Mouse (Mus musculus): ENCODE measurements at regions not wholly inside any gene's neighbourhood (a gene's known extent, or its start where the extent isn't known, plus 50 kb on each side); places are given as distances from the start of the nearest gene placed in this dataset.

- peaks cover 4% of the 10 kb centered on the region; the same call in 1 of the 2 replicates for H3K27me3 ChIP-seq (ENCODE audit: control insufficient read depth, insufficient read depth, low read length)
Observed at GRCm38 (mm10) chr9:47313433-47313832, 216.5 kb upstream of the Cadm1 start.

GRCm38 (mm10) chr9:47314236-47314635 lies 215.7 kb upstream of the Cadm1 start:
- TF ChIP-seq CTCF (IDR thresholded peaks at IDR 0.05; ENCODE audit: low read depth) = no peak
- no peak for TF ChIP-seq EP300 (IDR thresholded peaks at IDR 0.05; ENCODE audit: low read depth)
- 100% methylated on average over 1 of the region's 1 CpGs for WGBS
- H3K4me2 ChIP-seq (ENCODE audit: low read depth, low read length) = no peak overlapping the region
- peaks cover 4% of the 10 kb centered on the region; the same call in 1 of the 2 replicates for H3K27me3 ChIP-seq (ENCODE audit: control insufficient read depth, insufficient read depth, low read length)
- H3K4me3 ChIP-seq (ENCODE audit: low read depth, low read length) = no peak overlapping the region
- H3K9ac ChIP-seq (replicated peaks; ENCODE audit: low read depth, low read length) = no peak overlapping the region
- H3K4me1 ChIP-seq (ENCODE audit: control insufficient read depth, insufficient read depth) = no peaks in the 10 kb centered on the region
- no peak for DNase-seq (ENCODE audit: low spot score)
- H3K9me3 ChIP-seq (replicated peaks; ENCODE audit: control insufficient read depth, low read length) = no peaks in the 10 kb centered on the region
- ATAC-seq (ENCODE audit: insufficient read depth, low read depth) = no peak
- H3K36me3 ChIP-seq (replicated peaks; ENCODE audit: control insufficient read depth, insufficient read depth, low read length) = no peaks in the 10 kb centered on the region
- no peak overlapping the region for H3K27ac ChIP-seq (ENCODE audit: low read depth)

More at GRCm38 (mm10) chr9:47313433-47313832, 216.5 kb upstream of the Cadm1 start:
- Histone ChIP-seq H3K27ac (ENCODE audit: low read depth) (no peak overlapping the region), H3K4me2 (ENCODE audit: low read depth, low read length) (no peak overlapping the region), H3K4me3 (ENCODE audit: low read depth, low read length) (no peak overlapping the region), H3K9me3 (replicated peaks; ENCODE audit: control insufficient read depth, low read length) (no peaks in the 10 kb centered on the region), H3K9ac (replicated peaks; ENCODE audit: low read depth, low read length) (no peak overlapping the region), H3K4me1 (ENCODE audit: control insufficient read depth, insufficient read depth) (no peaks in the 10 kb centered on the region), H3K36me3 (replicated peaks; ENCODE audit: control insufficient read depth, insufficient read depth, low read length) (no peaks in the 10 kb centered on the region)
- TF ChIP-seq CTCF (IDR thresholded peaks at IDR 0.05; ENCODE audit: low read depth) (no peak), EP300 (IDR thresholded peaks at IDR 0.05; ENCODE audit: low read depth) (no peak)
- 64% methylated on average over 4 of the region's 4 CpGs for WGBS
- DNase-seq (ENCODE audit: low spot score) = no peak
- no peak for ATAC-seq (ENCODE audit: insufficient read depth, low read depth)

DNA sequence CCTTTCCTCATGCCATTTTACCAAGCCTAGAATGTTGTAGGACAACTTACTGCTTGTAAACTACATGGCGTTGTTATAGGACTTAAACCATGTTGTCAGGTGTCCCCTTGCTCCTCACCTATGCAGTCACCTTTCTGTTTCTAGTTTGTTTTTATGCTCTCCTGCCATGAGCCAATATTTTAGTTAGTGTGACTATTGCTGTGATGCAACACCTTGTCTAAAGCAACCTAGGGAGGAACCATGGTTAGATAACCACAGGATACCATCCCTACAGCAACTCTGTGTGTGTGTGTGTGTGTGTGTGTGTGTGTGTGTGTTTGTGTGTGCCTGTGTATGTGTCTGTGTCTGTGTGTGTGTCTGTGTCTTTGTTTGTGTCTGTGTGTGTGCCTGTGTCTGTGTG lies 209.6 kb upstream of the Cadm1 start:
- WGBS = 89% methylated on average over 1 of the region's 1 CpGs
- H3K4me2 ChIP-seq (ENCODE audit: low read depth, low read length) = no peak overlapping the region
- H3K4me3 ChIP-seq (ENCODE audit: low read depth, low read length) = no peak overlapping the region
- H3K9me3 ChIP-seq (replicated peaks; ENCODE audit: control insufficient read depth, low read length) = no peaks in the 10 kb centered on the region
- H3K27ac ChIP-seq (ENCODE audit: low read depth) = no peak overlapping the region
- 0 out of 2 replicates have a peak, but pooled peaks cover 4% of the 10 kb centered on the region for H3K27me3 ChIP-seq (ENCODE audit: control insufficient read depth, insufficient read depth, low read length)
- DNase-seq (ENCODE audit: low spot score) (no peak), ATAC-seq (ENCODE audit: insufficient read depth, low read depth) (no peak)
- no peaks in the 10 kb centered on the region for H3K36me3 ChIP-seq (replicated peaks; ENCODE audit: control insufficient read depth, insufficient read depth, low read length)
- no peak overlapping the region for H3K9ac ChIP-seq (replicated peaks; ENCODE audit: low read depth, low read length)
- H3K4me1 ChIP-seq (ENCODE audit: control insufficient read depth, insufficient read depth) = no peaks in the 10 kb centered on the region
- TF ChIP-seq EP300 (IDR thresholded peaks at IDR 0.05; ENCODE audit: low read depth) = no peak
- TF ChIP-seq CTCF (IDR thresholded peaks at IDR 0.05; ENCODE audit: low read depth) = no peak

DNA sequence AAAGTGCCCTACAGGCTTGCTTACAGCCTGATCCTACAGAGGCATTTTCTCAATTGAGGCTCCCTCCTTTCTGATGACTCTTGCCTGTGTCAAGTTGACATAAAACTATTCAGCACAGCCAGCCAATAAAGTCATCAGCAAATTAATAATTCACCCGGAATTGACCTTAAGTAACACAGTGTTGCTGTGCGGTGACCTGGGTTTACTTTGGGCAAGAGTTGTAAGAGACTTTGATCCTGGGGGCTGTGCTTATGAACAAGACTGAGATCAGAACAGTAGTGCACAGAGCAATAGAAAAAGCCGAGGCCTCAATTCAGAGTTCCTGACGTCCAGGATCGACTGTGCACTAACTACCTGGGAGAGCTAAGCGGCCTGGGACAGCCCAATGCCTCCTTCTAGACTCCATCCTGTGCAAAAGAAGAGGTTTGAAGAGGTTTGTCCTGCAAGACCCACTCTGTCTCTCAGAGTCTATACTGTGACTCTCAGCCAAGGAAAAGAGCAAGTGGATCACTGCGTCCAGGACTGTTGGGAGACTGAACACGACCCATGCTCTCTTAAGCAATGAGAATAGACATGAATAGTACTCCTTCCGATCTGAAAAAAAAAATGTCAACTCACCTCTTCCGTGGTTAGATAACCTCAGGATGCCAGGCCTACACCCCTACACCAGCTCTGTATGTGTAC lies 208.7 kb upstream of the Cadm1 start:
- H3K36me3 ChIP-seq (replicated peaks; ENCODE audit: control insufficient read depth, insufficient read depth, low read length) = no peaks in the 10 kb centered on the region
- ATAC-seq (ENCODE audit: insufficient read depth, low read depth) (no peak), DNase-seq (ENCODE audit: low spot score) (no peak)
- H3K4me2 ChIP-seq (ENCODE audit: low read depth, low read length) = no peak overlapping the region
- no peaks in the 10 kb centered on the region for H3K4me1 ChIP-seq (ENCODE audit: control insufficient read depth, insufficient read depth)
- 89% methylated on average over 10 of the region's 10 CpGs for WGBS
- 0 out of 2 replicates have a peak, but pooled peaks cover 4% of the 10 kb centered on the region for H3K27me3 ChIP-seq (ENCODE audit: control insufficient read depth, insufficient read depth, low read length)
- H3K9ac ChIP-seq (replicated peaks; ENCODE audit: low read depth, low read length) = no peak overlapping the region
- TF ChIP-seq EP300 (IDR thresholded peaks at IDR 0.05; ENCODE audit: low read depth) = no peak
- H3K27ac ChIP-seq (ENCODE audit: low read depth) = no peak overlapping the region
- H3K4me3 ChIP-seq (ENCODE audit: low read depth, low read length) = no peak overlapping the region
- H3K9me3 ChIP-seq (replicated peaks; ENCODE audit: control insufficient read depth, low read length) = no peaks in the 10 kb centered on the region

DNA sequence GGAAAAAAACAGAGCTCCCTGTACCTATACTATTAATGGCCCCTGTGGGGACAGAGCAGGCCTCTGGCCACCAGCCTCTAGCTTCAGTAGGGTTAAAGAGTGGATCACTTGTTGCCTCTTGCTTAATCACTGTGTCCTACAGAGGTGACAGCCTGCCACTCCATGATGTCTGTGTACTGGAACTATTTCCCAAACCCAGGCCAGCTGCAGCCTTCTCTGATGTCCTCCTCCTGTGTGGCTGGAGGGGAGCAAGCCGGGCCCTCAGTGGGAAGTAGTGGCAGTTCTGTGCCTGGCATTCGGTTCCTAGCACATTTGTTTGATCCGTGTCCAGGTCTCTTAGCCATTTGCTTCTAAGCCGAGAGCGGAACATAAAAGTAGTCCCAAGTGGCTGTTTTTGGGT lies 207.7 kb upstream of the Cadm1 start:
- no peak for ATAC-seq (ENCODE audit: insufficient read depth, low read depth)
- H3K4me1 ChIP-seq (ENCODE audit: control insufficient read depth, insufficient read depth) = no peaks in the 10 kb centered on the region
- TF ChIP-seq CTCF (IDR thresholded peaks at IDR 0.05; ENCODE audit: low read depth) = no peak
- no peak for TF ChIP-seq EP300 (IDR thresholded peaks at IDR 0.05; ENCODE audit: low read depth)
- H3K9ac ChIP-seq (replicated peaks; ENCODE audit: low read depth, low read length) = no peak overlapping the region
- no peak overlapping the region for H3K4me2 ChIP-seq (ENCODE audit: low read depth, low read length)
- H3K4me3 ChIP-seq (ENCODE audit: low read depth, low read length) = no peak overlapping the region
- 0 out of 2 replicates have a peak, but pooled peaks cover 4% of the 10 kb centered on the region for H3K27me3 ChIP-seq (ENCODE audit: control insufficient read depth, insufficient read depth, low read length)
- H3K9me3 ChIP-seq (replicated peaks; ENCODE audit: control insufficient read depth, low read length) = no peaks in the 10 kb centered on the region
- no peaks in the 10 kb centered on the region for H3K36me3 ChIP-seq (replicated peaks; ENCODE audit: control insufficient read depth, insufficient read depth, low read length)
- no peak overlapping the region for H3K27ac ChIP-seq (ENCODE audit: low read depth)
- 66% methylated on average over 5 of the region's 5 CpGs for WGBS
- no peak for DNase-seq (ENCODE audit: low spot score)

DNA sequence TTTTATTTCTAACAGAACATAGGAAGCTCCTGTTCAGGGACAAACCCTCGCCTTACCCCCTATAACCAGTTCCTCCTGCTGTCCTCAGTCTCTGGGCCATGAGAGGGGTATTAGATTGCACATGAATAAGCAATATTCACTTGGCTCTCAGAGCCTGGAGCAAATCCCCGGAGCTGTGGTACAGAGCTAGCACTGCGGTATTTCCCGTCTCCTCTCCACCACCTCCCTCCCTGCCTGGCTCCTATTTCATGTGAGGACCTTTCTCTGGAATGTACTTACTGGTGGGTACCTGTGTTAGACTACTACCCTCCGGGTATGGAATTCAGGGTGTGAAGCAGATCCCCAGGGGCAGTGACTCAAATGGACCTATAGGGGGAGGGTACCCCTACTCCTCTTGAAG lies 206.9 kb upstream of the Cadm1 start:
- no peak overlapping the region for H3K4me2 ChIP-seq (ENCODE audit: low read depth, low read length)
- TF ChIP-seq EP300 (IDR thresholded peaks at IDR 0.05; ENCODE audit: low read depth) (no peak), CTCF (IDR thresholded peaks at IDR 0.05; ENCODE audit: low read depth) (no peak)
- H3K4me1 ChIP-seq (ENCODE audit: control insufficient read depth, insufficient read depth) = no peaks in the 10 kb centered on the region
- DNase-seq (ENCODE audit: low spot score) (no peak), ATAC-seq (ENCODE audit: insufficient read depth, low read depth) (no peak)
- H3K27ac ChIP-seq (ENCODE audit: low read depth) = no peak overlapping the region
- H3K4me3 ChIP-seq (ENCODE audit: low read depth, low read length) = no peak overlapping the region
- H3K36me3 ChIP-seq (replicated peaks; ENCODE audit: control insufficient read depth, insufficient read depth, low read length) = no peaks in the 10 kb centered on the region
- 79% methylated on average over 5 of the region's 5 CpGs for WGBS
- no peak overlapping the region for H3K9ac ChIP-seq (replicated peaks; ENCODE audit: low read depth, low read length)
- H3K27me3 ChIP-seq (ENCODE audit: control insufficient read depth, insufficient read depth, low read length) = 0 out of 2 replicates have a peak, but pooled peaks cover 4% of the 10 kb centered on the region
- H3K9me3 ChIP-seq (replicated peaks; ENCODE audit: control insufficient read depth, low read length) = no peaks in the 10 kb centered on the region
